Mouse (Mus musculus): ENCODE measurements at regions not wholly inside any gene's neighbourhood (a gene's known extent, or its start where the extent isn't known, plus 50 kb on each side); places are given as distances from the start of the nearest gene placed in this dataset.
"Not testable (repeated sequence)": the region's sequence is repeated elsewhere in the genome, so short reads cannot be mapped to it uniquely, and the experiment has no call there.

GRCm38 (mm10) chr9:11441241-11441997, 536.8 kb upstream of the Cntn5 start:
- DNase-seq (ENCODE audit: low spot score): not testable (repeated sequence)

- DNase-seq (ENCODE audit: low spot score): no peak
These were observed 532.0 kb upstream of the Cntn5 start for GRCm38 (mm10) chr9:11436443-11437167.

- no peak for DNase-seq (ENCODE audit: low spot score)
These were observed 531.4 kb upstream of the Cntn5 start for GRCm38 (mm10) chr9:11436014-11436413.

GRCm38 (mm10) chr9:11435019-11435418, 530.4 kb upstream of the Cntn5 start:
- DNase-seq (ENCODE audit: low spot score): peak; percentile 28

- DNase-seq (ENCODE audit: low spot score): no peak
These were observed 521.9 kb upstream of the Cntn5 start for GRCm38 (mm10) chr9:11426473-11426872.

- DNase-seq (ENCODE audit: low spot score): no peak
These were observed 492.3 kb upstream of the Cntn5 start for GRCm38 (mm10) chr9:11396829-11397228.

DNA sequence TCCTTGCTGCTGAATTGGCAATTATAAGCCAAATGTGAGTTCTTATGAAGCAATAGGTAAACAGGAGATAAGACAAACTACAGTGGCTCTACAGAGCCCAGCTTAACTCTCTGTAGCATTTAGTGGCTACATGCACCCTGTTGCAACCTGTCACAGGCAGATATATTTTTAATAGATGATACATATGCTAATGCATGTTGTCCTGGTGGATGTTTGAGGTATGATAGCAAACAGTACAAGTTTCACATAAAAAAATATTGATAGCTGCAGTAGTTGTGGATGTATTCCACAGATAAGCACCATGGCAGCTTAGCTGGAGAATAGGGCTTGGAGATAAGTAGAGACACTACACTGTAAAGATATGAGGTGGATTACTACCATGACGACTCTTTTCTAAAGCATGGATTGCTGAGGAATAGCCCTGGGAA, 477.1 kb upstream of the Cntn5 start:
- no peak for DNase-seq (ENCODE audit: low spot score)

DNA sequence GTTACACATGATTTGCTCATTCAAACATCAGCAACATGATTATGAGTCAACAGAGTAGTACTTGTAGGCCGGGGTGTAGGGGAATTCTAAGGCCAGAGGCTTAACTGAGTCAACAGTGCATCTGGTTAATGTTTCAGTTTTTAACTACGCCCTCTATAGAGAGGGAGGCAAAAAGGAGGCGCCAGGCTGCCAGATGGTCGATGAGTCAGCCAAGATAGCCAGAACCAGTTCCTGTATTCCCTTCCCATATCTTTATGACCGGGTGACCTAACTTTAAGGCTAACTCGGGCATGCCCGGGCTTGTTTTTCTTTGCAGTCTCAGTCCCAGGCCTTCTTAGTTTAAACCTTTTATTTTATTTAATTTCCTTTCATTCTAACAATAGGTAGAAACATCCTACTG, 476.0 kb upstream of the Cntn5 start:
- peak; percentile 56 for DNase-seq (ENCODE audit: low spot score)

- no peak for DNase-seq (ENCODE audit: low spot score)
These were observed 473.5 kb upstream of the Cntn5 start for GRCm38 (mm10) chr9:11378046-11378445.

GRCm38 (mm10) chr9:11377586-11377985, 473.0 kb upstream of the Cntn5 start:
- no peak for DNase-seq (ENCODE audit: low spot score)

GRCm38 (mm10) chr9:11373294-11373903, 468.8 kb upstream of the Cntn5 start:
- no peak for DNase-seq (ENCODE audit: low spot score)

- DNase-seq (ENCODE audit: low spot score): no peak
These were observed 463.5 kb upstream of the Cntn5 start for GRCm38 (mm10) chr9:11368056-11368455.

GRCm38 (mm10) chr9:11328900-11329299, 424.3 kb upstream of the Cntn5 start:
- peak; percentile 3 for DNase-seq (ENCODE audit: low spot score)

GRCm38 (mm10) chr9:11317221-11317620, 412.6 kb upstream of the Cntn5 start:
- no peak for DNase-seq (ENCODE audit: low spot score)

- DNase-seq (ENCODE audit: low spot score): not testable (repeated sequence)
These were observed 392.5 kb upstream of the Cntn5 start for GRCm38 (mm10) chr9:11297116-11297515.

DNA sequence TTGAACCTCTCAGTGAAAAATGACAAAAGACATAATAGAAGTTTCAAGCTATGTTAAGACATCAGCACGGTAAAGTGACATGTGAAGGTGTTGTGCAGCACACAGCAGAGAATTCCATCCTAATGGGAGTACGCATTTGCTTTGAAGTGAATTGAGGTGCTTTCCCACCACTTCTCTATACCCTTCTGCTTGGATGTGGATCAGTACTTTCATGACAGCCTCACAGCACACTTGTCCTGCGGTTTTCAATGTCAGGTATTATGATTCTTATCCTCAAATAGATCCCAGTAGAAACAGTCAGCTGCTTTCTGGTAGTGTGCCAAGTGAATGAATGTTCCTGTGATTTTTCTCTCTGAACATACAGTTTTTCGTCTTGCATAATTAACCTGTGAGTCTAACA, 380.6 kb upstream of the Cntn5 start:
- no peak for DNase-seq (ENCODE audit: low spot score)

DNA sequence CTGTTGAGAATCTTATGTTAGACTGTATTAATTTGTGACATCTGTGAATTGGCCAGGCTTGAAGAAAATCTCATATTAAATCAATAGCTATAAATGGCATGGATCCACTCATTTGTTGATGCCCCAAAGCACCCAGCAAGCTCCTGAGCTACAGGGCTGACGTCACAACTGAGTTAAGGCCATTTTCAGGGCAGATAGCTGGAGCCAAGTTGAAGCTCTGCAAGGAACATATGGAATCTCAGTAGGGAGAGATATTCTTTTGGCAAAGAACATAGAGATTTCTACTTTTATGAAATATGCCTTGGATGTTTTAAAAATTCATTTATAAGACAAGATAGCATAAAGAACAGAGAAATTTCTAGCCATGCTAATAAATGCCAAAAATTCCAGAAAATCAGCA, 380.0 kb upstream of the Cntn5 start:
- no peak for DNase-seq (ENCODE audit: low spot score)

GRCm38 (mm10) chr9:11279409-11280127, 375.0 kb upstream of the Cntn5 start:
- DNase-seq (ENCODE audit: low spot score): no peak

DNA sequence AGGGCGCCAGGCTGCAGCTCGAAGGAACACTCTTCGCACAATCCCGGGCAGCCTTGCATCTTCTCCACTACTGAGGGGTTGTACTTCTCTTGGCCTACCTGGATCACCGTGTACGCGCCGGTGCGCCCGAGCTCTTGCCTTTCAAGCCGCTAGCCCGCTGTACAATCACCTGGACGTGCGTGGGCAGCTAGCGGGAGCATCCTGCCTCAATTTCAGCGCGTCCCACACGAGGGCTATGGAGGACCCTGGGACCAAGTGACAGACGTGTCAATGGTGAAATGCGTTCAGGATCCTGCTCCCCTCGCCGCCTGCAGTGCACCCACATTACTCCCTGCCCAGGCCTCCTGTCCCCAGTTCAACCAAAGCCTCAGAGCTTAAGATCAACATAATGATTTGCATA, 373.2 kb upstream of the Cntn5 start:
- no peak for DNase-seq (ENCODE audit: low spot score)

DNA sequence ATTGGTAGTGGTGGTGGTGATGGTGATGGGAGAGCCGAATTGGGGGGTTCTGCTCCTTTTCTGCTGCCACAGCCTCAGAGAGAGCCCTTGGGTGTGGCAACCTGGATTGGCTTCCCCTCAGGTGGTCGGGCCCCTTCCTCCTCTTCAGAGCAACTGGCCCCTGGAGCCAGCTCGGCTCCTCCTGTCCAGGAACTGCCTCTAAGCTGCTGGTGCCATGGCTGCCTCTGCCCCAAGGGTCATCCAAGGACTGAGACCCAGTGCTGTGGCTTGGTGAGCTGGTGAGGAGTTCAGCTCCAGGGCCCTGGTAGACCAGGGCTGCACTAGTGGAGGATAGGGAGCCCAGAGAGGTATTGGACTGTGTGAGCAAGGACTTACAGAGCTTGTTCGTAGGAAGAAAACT, 372.4 kb upstream of the Cntn5 start:
- DNase-seq (ENCODE audit: low spot score): no peak

- no peak for DNase-seq (ENCODE audit: low spot score)
These were observed 352.3 kb upstream of the Cntn5 start for GRCm38 (mm10) chr9:11256848-11257247.

DNA sequence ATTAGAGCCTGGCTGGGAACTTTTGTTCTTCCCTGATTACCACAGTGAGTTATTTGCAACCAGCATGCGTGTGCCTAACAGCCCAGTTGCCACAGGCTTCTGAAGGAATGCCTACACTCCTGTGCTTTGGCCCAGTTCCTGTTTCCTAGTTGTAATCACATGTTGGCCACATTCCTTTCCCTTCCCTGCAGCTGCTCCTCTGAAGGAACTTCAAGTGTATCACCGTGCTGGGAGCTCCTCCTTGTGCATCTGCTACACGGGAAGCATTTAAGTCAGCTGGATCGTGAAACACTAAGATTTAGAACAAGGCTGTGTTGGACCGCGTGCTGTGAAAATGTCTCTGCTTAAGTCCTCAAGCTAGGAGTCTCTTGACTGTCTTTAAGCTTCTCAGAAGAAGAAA, 302.3 kb upstream of the Cntn5 start:
- no peak for DNase-seq (ENCODE audit: low spot score)
